Mouse (Mus musculus): ENCODE measurements around the gene Efna5.

- TF ChIP-seq POLR2A (IDR thresholded peaks at IDR 0.05; ENCODE audit: control insufficient read depth, low read depth, low read length) (no peak), CTCF (IDR thresholded peaks at IDR 0.05; ENCODE audit: control insufficient read depth, insufficient read depth, insufficient replicate concordance, low read depth, low read length) (no peak)
These were observed 92.3 kb downstream of the Efna5 start for GRCm38 (mm10) chr17:62788783-62789182.

Measured in testis, adult 2 months (tissue).